Mouse (Mus musculus) CH12.LX (cell line): ENCODE data around the gene C1qtnf5. TPM values are rescaled to one million over a fixed set of nuclear protein-coding genes. Genes with fewer than 3 reads are reported as not detected.

Experiments
- DNase-seq: peaks from one replicate; pipeline ENCODE4 v3.0.0-alpha.2; 2013; ENCODE audit errors: extremely low read depth
- H3K27ac ChIP-seq: 2 replicates; pipeline ENCODE4 v1.5.1; 2012; ENCODE audit warnings: low read depth, mild to moderate bottlenecking, control low read depth, moderate library complexity; ENCODE audit not compliant: insufficient read depth
- H3K27me3 ChIP-seq: replicated peaks from 2 replicates; pipeline ENCODE3; 2012; ENCODE audit warnings: inconsistent platforms
- H3K36me3 ChIP-seq, 2 experiments: replicated peaks in 1 of 2; 2 replicates each; pipeline versions ENCODE3 to v1.6.1; 2012; ENCODE audit warnings: inconsistent platforms in 1 of 2, low read length in 1 of 2, mild to moderate bottlenecking in 1 of 2, mixed read lengths in 1 of 2, moderate library complexity in 1 of 2; ENCODE audit not compliant: control insufficient read depth in 1 of 2, insufficient read depth in 1 of 2
- H3K4me1 ChIP-seq, 2 experiments: 2 replicates each; pipeline ENCODE4 v1.6.1; 2012; ENCODE audit warnings: inconsistent platforms in 1 of 2, moderate library complexity in 1 of 2; ENCODE audit not compliant: insufficient read depth in 2 of 2, control insufficient read depth in 1 of 2
- H3K4me2 ChIP-seq: 2 replicates; pipeline ENCODE4 v1.6.1; 2012; ENCODE audit warnings: low read depth, mild to moderate bottlenecking, control low read depth; ENCODE audit not compliant: poor library complexity, insufficient read depth, severe bottlenecking
- H3K4me3 ChIP-seq, 3 experiments: fragments of 150-350 bp in 1 of 3; sonication (generic) in 1 of 3; replicated peaks in 1 of 3; 2 replicates each; pipeline versions ENCODE3 to v1.5.1; 2011 to 2012; ENCODE audit warnings: low read depth in 2 of 3, low read length in 2 of 3, mild to moderate bottlenecking in 2 of 3, moderate library complexity in 2 of 3, control low read depth in 1 of 3, improper control_type of control experiment in 1 of 3, inconsistent platforms in 1 of 3, mixed read lengths in 1 of 3; ENCODE audit not compliant: poor library complexity in 1 of 3
- H3K79me2 ChIP-seq: replicated peaks from 2 replicates; pipeline ENCODE4 v1.6.1; 2012; ENCODE audit warnings: mild to moderate bottlenecking, moderate library complexity; ENCODE audit not compliant: control insufficient read depth, poor library complexity, insufficient read depth, severe bottlenecking; ENCODE audit errors: extremely low read depth
- H3K9ac ChIP-seq: 2 replicates; pipeline ENCODE4 v1.6.1; 2012; ENCODE audit warnings: low read depth, mild to moderate bottlenecking, control low read depth, moderate library complexity; ENCODE audit not compliant: insufficient read depth
- H3K9me3 ChIP-seq: replicated peaks from 2 replicates; pipeline ENCODE3; 2012; ENCODE audit warnings: low read length, inconsistent platforms, mixed read lengths
- CHD2 ChIP-seq: IDR thresholded peaks from 2 replicates; pipeline ENCODE4 v1.6.1; 2011; ENCODE audit warnings: low read length, improper control_type of control experiment
- CTCF ChIP-seq, 2 experiments: IDR thresholded peaks in 1 of 2; conservative IDR thresholded peaks in 1 of 2; 2 replicates each; pipeline ENCODE4 v1.5.1; 2011 to 2012; ENCODE audit warnings: low read depth in 2 of 2, low read length in 2 of 2, improper control_type of control experiment in 1 of 2, inconsistent platforms in 1 of 2, mild to moderate bottlenecking in 1 of 2, moderate library complexity in 1 of 2
- EP300 ChIP-seq: IDR thresholded peaks from 2 replicates; pipeline ENCODE4 v1.6.1; 2011; ENCODE audit warnings: low read length, improper control_type of control experiment
- GABPA ChIP-seq: IDR thresholded peaks from 2 replicates; pipeline ENCODE4 v1.6.1; 2012; ENCODE audit warnings: low read depth, low read length, improper control_type of control experiment, inconsistent platforms; ENCODE audit not compliant: insufficient replicate concordance
- HCFC1 ChIP-seq: IDR thresholded peaks from 2 replicates; pipeline ENCODE4 v1.6.1; 2012; ENCODE audit warnings: low read depth, mild to moderate bottlenecking, inconsistent platforms, low read length, improper control_type of control experiment
- IRF4 ChIP-seq: IDR thresholded peaks from 2 replicates; pipeline ENCODE4 v1.6.1; 2014; ENCODE audit warnings: low read depth, mild to moderate bottlenecking, inconsistent platforms, low read length, improper control_type of control experiment
- MAX ChIP-seq: IDR thresholded peaks from 2 replicates; pipeline ENCODE4 v1.6.1; 2011; ENCODE audit warnings: low read length, improper control_type of control experiment
- MXI1 ChIP-seq: IDR thresholded peaks from 2 replicates; pipeline ENCODE4 v1.6.1; 2011; ENCODE audit warnings: mild to moderate bottlenecking, low read depth, low read length, improper control_type of control experiment
- NELFE ChIP-seq: IDR thresholded peaks from 2 replicates; pipeline ENCODE4 v1.6.1; 2011; ENCODE audit warnings: low read depth, low read length, improper control_type of control experiment
- PAX5 ChIP-seq: IDR thresholded peaks from 2 replicates; pipeline ENCODE4 v1.6.1; 2012; ENCODE audit warnings: low read length, inconsistent platforms, mixed read lengths
- POLR2AphosphoS2 ChIP-seq: IDR thresholded peaks from 2 replicates; pipeline ENCODE4 v1.6.1; 2011; ENCODE audit warnings: low read depth, low read length, improper control_type of control experiment
- RAD21 ChIP-seq: IDR thresholded peaks from 2 replicates; pipeline ENCODE4 v1.6.1; 2011; ENCODE audit warnings: low read depth, mild to moderate bottlenecking, low read length, improper control_type of control experiment, moderate library complexity
- TBP ChIP-seq: conservative IDR thresholded peaks from 2 replicates; pipeline ENCODE4 v1.6.1; 2011; ENCODE audit warnings: low read depth, low read length, improper control_type of control experiment
- TCF12 ChIP-seq: IDR thresholded peaks from 2 replicates; pipeline ENCODE4 v1.6.1; 2014; ENCODE audit warnings: low read depth, mild to moderate bottlenecking, inconsistent platforms, low read length, improper control_type of control experiment
- USF1 ChIP-seq: IDR thresholded peaks from 2 replicates; pipeline ENCODE4 v1.6.1; 2014; ENCODE audit warnings: low read depth, mild to moderate bottlenecking, inconsistent platforms, low read length, improper control_type of control experiment
- USF2 ChIP-seq: conservative IDR thresholded peaks from 2 replicates; pipeline ENCODE4 v1.6.1; 2011; ENCODE audit warnings: low read depth, low read length, improper control_type of control experiment
- ZC3H11A ChIP-seq: IDR thresholded peaks from 2 replicates; pipeline ENCODE4 v1.6.1; 2012; ENCODE audit warnings: low read depth, mild to moderate bottlenecking, inconsistent platforms, low read length, improper control_type of control experiment
- ZMIZ1 ChIP-seq: IDR thresholded peaks from 2 replicates; pipeline ENCODE4 v1.6.1; 2012; ENCODE audit warnings: low read depth, mild to moderate bottlenecking, inconsistent platforms, low read length, improper control_type of control experiment
- ZNF384 ChIP-seq: IDR thresholded peaks from 2 replicates; pipeline ENCODE4 v1.6.1; 2012; ENCODE audit warnings: low read depth, low read length, improper control_type of control experiment, inconsistent platforms
- dilution Hi-C: fragments of 300-500 bp; cut with MboI; formaldehyde crosslinking; loops from 2 replicates; pipeline ENCODE4 v1.14.3; 2020; ENCODE audit warnings: low sequenced_read_pairs; ENCODE audit not compliant: extremely low pct_unique_long_range_greater_than_20kb, extremely low pct_ligation_motif_present
- in situ Hi-C: fragments of 300-500 bp; cut with MboI; formaldehyde crosslinking; loops from 3 replicates; pipeline ENCODE4 v1.14.3; 2019; ENCODE audit warnings: low sequenced_read_pairs, low pct_ligation_motif_present, low pct_unique_long_range_greater_than_20kb, mixed read lengths
- polyA plus RNA-seq: library from polyadenylated mRNA; unstranded; fragments of >175 nt; gene quantifications from 2 replicates; pipeline ENCODE4 v1.2.1, GENCODE M21; 2012; ENCODE audit warnings: low read depth; ENCODE audit not compliant: insufficient read length
- total RNA-seq, 2 experiments: library from RNA; depleted of rRNA; stranded (reverse); fragments of 300-350 nt in 1 of 2; fragments of >200 nt in 1 of 2; gene quantifications; 2 replicates each; pipeline ENCODE4 v1.2.3; 2012 to 2014

C1qtnf5 gene
- total and polyA plus RNA-seq, 3 experiments, result not detected

- no peak overlapping the region for H3K4me2 ChIP-seq
- no peaks in the 10 kb centered on the region for H3K9me3 ChIP-seq
- in situ Hi-C loops (no loop called here), dilution Hi-C loops (no loop called here)
- H3K27ac ChIP-seq, result no peak overlapping the region
- H3K4me3 ChIP-seq, result no peak overlapping the region
- peaks cover 11 to 36% of the 10 kb centered on the region in 2 experiments for H3K4me1 ChIP-seq
- H3K36me3 ChIP-seq, result no peaks in the 10 kb centered on the region
- TF ChIP-seq ZNF384 (no peak), CTCF (conservative IDR thresholded peaks at IDR 0.05 in 1 of 2, IDR thresholded peaks at IDR 0.05 in 1 of 2; ENCODE audit: low read depth in 2 of 2, low read length in 2 of 2) (no peak), HCFC1 (no peak), TCF12 (no peak), POLR2AphosphoS2 (no peak), MAX (no peak), CHD2 (no peak), USF1 (no peak), IRF4 (no peak), PAX5 (no peak), ZC3H11A (no peak), NELFE (no peak), EP300 (no peak), GABPA (no peak), RAD21 (no peak)
- DNase-seq, result no peak
- no peaks in the 10 kb centered on the region for H3K79me2 ChIP-seq
- no peak overlapping the region for H3K9ac ChIP-seq
- H3K27me3 ChIP-seq, result peaks cover 73% of the 10 kb centered on the region
These were observed 25.2 kb downstream of the C1qtnf5 start for GRCm38 (mm10) chr9:44132200-44132599.

GRCm38 (mm10) chr9:44133287-44133686, 26.2 kb downstream of the C1qtnf5 start:
- Histone ChIP-seq H3K4me2 (no peak overlapping the region), H3K27me3 (peaks cover 70% of the 10 kb centered on the region), H3K36me3 (no peaks in the 10 kb centered on the region)

More at GRCm38 (mm10) chr9:44133287-44133686, 26.2 kb downstream of the C1qtnf5 start:
- Histone ChIP-seq H3K9ac (no peak overlapping the region), H3K27ac (no peak overlapping the region), H3K4me3 (no peak overlapping the region), H3K9me3 (no peaks in the 10 kb centered on the region), H3K79me2 (no peaks in the 10 kb centered on the region), H3K4me1 (peaks cover 11 to 36% of the 10 kb centered on the region in 2 experiments)
- TF ChIP-seq CHD2 (no peak), MXI1 (no peak), TBP (no peak), CTCF (conservative IDR thresholded peaks at IDR 0.05 in 1 of 2, IDR thresholded peaks at IDR 0.05 in 1 of 2; ENCODE audit: low read depth in 2 of 2, low read length in 2 of 2) (no peak), ZMIZ1 (no peak), USF2 (no peak), ZC3H11A (no peak)
- no peak for DNase-seq
- dilution Hi-C loops, result no loop called here
- in situ Hi-C loops, result no loop called here
